Mouse (Mus musculus) lung, embryonic 15.5 days (tissue): ENCODE data around the gene Pitpnc1. TPM values are rescaled to one million over a fixed set of nuclear protein-coding genes. Genes with fewer than 3 reads are reported as not detected.

Experiments used
- ATAC-seq: fragments of 200-750 bp; cut with Nextera tagmentation; 2 replicates; pipeline ENCODE4 v1.8.0; 2017; ENCODE audit warnings: moderate number of reproducible peaks, borderline replicate concordance; ENCODE audit not compliant: low FRiP score, low TSS enrichment; ENCODE audit errors: extremely low read depth
- H3K27ac ChIP-seq: fragments of 300-500 bp; sonication (generic); 2 replicates; pipeline ENCODE4 v1.5.1; 2015; ENCODE audit warnings: moderate library complexity, mild to moderate bottlenecking, inconsistent platforms
- H3K27me3 ChIP-seq: fragments of 300-500 bp; sonication (generic); 2 replicates; pipeline ENCODE4 v1.6.1; 2015; ENCODE audit warnings: inconsistent platforms
- H3K36me3 ChIP-seq: fragments of 300-500 bp; sonication (generic); 2 replicates; pipeline ENCODE4 v1.6.1; 2015; ENCODE audit warnings: inconsistent platforms
- H3K4me1 ChIP-seq: fragments of 300-500 bp; sonication (generic); 2 replicates; pipeline ENCODE4 v1.6.1; 2015; ENCODE audit warnings: inconsistent platforms
- H3K4me2 ChIP-seq: fragments of 300-500 bp; sonication (generic); 2 replicates; pipeline ENCODE4 v1.6.1; 2015; ENCODE audit warnings: inconsistent platforms, mild to moderate bottlenecking, moderate library complexity
- H3K4me3 ChIP-seq: fragments of 300-500 bp; sonication (generic); 2 replicates; pipeline ENCODE4 v1.5.1; 2015; ENCODE audit warnings: mild to moderate bottlenecking, inconsistent platforms
- H3K9ac ChIP-seq: fragments of 300-500 bp; sonication (generic); 2 replicates; pipeline ENCODE4 v1.6.1; 2015; ENCODE audit warnings: inconsistent platforms
- H3K9me3 ChIP-seq: fragments of 300-500 bp; sonication (generic); 2 replicates; pipeline ENCODE4 v1.6.1; 2016; ENCODE audit warnings: inconsistent platforms
- WGBS: fragments of 180-500 bp; shearing (Covaris S2); methylation state at CpG from one replicate; pipeline ENCODE4 v1.1.7; 2015; 5-methylcytosine and 5-hydroxymethylcytosine counted together
- polyA plus RNA-seq: library from polyadenylated mRNA; unstranded; fragments of >200 nt; fragmentation: Nextera tagmentation; extraction: Ambion mirVana; gene quantifications from 2 replicates; pipeline ENCODE4 v1.2.1, GENCODE M21; 2015

The Pitpnc1 gene
- polyA plus RNA-seq, 1 experiment from 2014 or later: 16.7 TPM

- no peak overlapping the region for H3K4me3 ChIP-seq
- H3K27ac ChIP-seq: no peak overlapping the region
- H3K9ac ChIP-seq: no peak overlapping the region
- no peak overlapping the region for H3K4me2 ChIP-seq
- no peaks in the 10 kb centered on the region for H3K27me3 ChIP-seq
- H3K36me3 ChIP-seq: no peaks in the 10 kb centered on the region
- no peak for ATAC-seq
- WGBS: 92% methylated on average over 6 of the region's 6 CpGs
- peaks cover 16% of the 10 kb centered on the region for H3K4me1 ChIP-seq
- no peaks in the 10 kb centered on the region for H3K9me3 ChIP-seq
Observed at GRCm38 (mm10) chr11:107373569-107373968, 96.9 kb downstream of the Pitpnc1 start.

- peaks cover 16% of the 10 kb centered on the region for H3K4me1 ChIP-seq
- H3K4me3 ChIP-seq: no peak overlapping the region
- H3K9ac ChIP-seq: no peak overlapping the region
- ATAC-seq: no peak
- H3K27ac ChIP-seq: no peak overlapping the region
- H3K4me2 ChIP-seq: no peak overlapping the region
- no peaks in the 10 kb centered on the region for H3K36me3 ChIP-seq
- no peaks in the 10 kb centered on the region for H3K9me3 ChIP-seq
- WGBS: 91% methylated on average over 4 of the region's 4 CpGs
- H3K27me3 ChIP-seq: no peaks in the 10 kb centered on the region
Observed at GRCm38 (mm10) chr11:107373154-107373553, 97.3 kb downstream of the Pitpnc1 start.

- H3K9me3 ChIP-seq: no peaks in the 10 kb centered on the region
- no peak overlapping the region for H3K4me3 ChIP-seq
- no peak overlapping the region for H3K27ac ChIP-seq
- H3K9ac ChIP-seq: no peak overlapping the region
- 55% methylated on average over 7 of the region's 7 CpGs for whole genome bisulfite sequencing
- no peak for ATAC-seq
- H3K36me3 ChIP-seq: no peaks in the 10 kb centered on the region
- H3K4me1 ChIP-seq: peaks cover 16% of the 10 kb centered on the region
- no peaks in the 10 kb centered on the region for H3K27me3 ChIP-seq
- no peak overlapping the region for H3K4me2 ChIP-seq
Observed at GRCm38 (mm10) chr11:107372688-107373087, 97.8 kb downstream of the Pitpnc1 start.

- WGBS: 76% methylated on average over 3 of the region's 3 CpGs
- Histone ChIP-seq H3K36me3 (no peaks in the 10 kb centered on the region), H3K27me3 (no peaks in the 10 kb centered on the region), H3K4me1 (peaks cover 13% of the 10 kb centered on the region), H3K4me3 (no peak overlapping the region), H3K4me2 (no peak overlapping the region), H3K9ac (no peak overlapping the region), H3K27ac (no peak overlapping the region), H3K9me3 (no peaks in the 10 kb centered on the region)
- no peak for ATAC-seq
Observed at GRCm38 (mm10) chr11:107370476-107370875, 100.0 kb downstream of the Pitpnc1 start.

- H3K9me3 ChIP-seq: no peaks in the 10 kb centered on the region
- no peak overlapping the region for H3K27ac ChIP-seq
- WGBS: 88% methylated on average over 6 of the region's 6 CpGs
- H3K4me3 ChIP-seq: no peak overlapping the region
- no peak overlapping the region for H3K9ac ChIP-seq
- peaks cover 13% of the 10 kb centered on the region for H3K4me1 ChIP-seq
- H3K27me3 ChIP-seq: no peaks in the 10 kb centered on the region
- H3K4me2 ChIP-seq: no peak overlapping the region
- no peaks in the 10 kb centered on the region for H3K36me3 ChIP-seq
- no peak for ATAC-seq
Observed at GRCm38 (mm10) chr11:107369661-107370060, 100.8 kb downstream of the Pitpnc1 start.

GRCm38 (mm10) chr11:107365938-107366712 lies 104.4 kb downstream of the Pitpnc1 start:
- 48% methylated on average over 13 of the region's 13 CpGs for WGBS
- H3K9ac ChIP-seq: no peak overlapping the region
- H3K27ac ChIP-seq: no peak overlapping the region
- no peak overlapping the region for H3K4me3 ChIP-seq
- no peak for ATAC-seq
- no peaks in the 10 kb centered on the region for H3K9me3 ChIP-seq
- peak overlapping the region; percentile 20; the same call in 1 of the 2 replicates for H3K4me2 ChIP-seq
- no peaks in the 10 kb centered on the region for H3K36me3 ChIP-seq
- H3K4me1 ChIP-seq: peaks cover 13% of the 10 kb centered on the region
- H3K27me3 ChIP-seq: no peaks in the 10 kb centered on the region

- Histone ChIP-seq H3K9me3 (no peaks in the 10 kb centered on the region), H3K36me3 (no peaks in the 10 kb centered on the region)
- 66% methylated on average over 5 of the region's 5 CpGs for WGBS
Observed at GRCm38 (mm10) chr11:107358695-107359094, 111.8 kb downstream of the Pitpnc1 start.

GRCm38 (mm10) chr11:107356224-107356623 lies 114.3 kb downstream of the Pitpnc1 start:
- ATAC-seq: no peak
- Histone ChIP-seq H3K4me1 (peaks cover 18% of the 10 kb centered on the region; the same call in 1 of the 2 replicates), H3K4me2 (no peak overlapping the region), H3K27ac (no peak overlapping the region), H3K27me3 (no peaks in the 10 kb centered on the region), H3K4me3 (no peak overlapping the region), H3K9ac (no peak overlapping the region), H3K9me3 (no peaks in the 10 kb centered on the region), H3K36me3 (no peaks in the 10 kb centered on the region)
- 79% methylated on average over 7 of the region's 7 CpGs for WGBS

More at GRCm38 (mm10) chr11:107358695-107359094, 111.8 kb downstream of the Pitpnc1 start:
- no peak overlapping the region for H3K9ac ChIP-seq
- no peak for ATAC-seq
- H3K4me1 ChIP-seq: peaks cover 18% of the 10 kb centered on the region; the same call in 1 of the 2 replicates
- H3K27ac ChIP-seq: peak overlapping the region; percentile 13; the same call in 1 of the 2 replicates
- H3K27me3 ChIP-seq: no peaks in the 10 kb centered on the region
- H3K4me2 ChIP-seq: no peak overlapping the region
- H3K4me3 ChIP-seq: no peak overlapping the region

- Histone ChIP-seq H3K4me1 (peaks cover 18% of the 10 kb centered on the region; the same call in 1 of the 2 replicates), H3K9me3 (no peaks in the 10 kb centered on the region), H3K36me3 (no peaks in the 10 kb centered on the region), H3K4me2 (no peak overlapping the region), H3K27me3 (no peaks in the 10 kb centered on the region), H3K9ac (no peak overlapping the region), H3K4me3 (no peak overlapping the region), H3K27ac (no peak overlapping the region)
- 53% methylated on average over 3 of the region's 3 CpGs for WGBS
- ATAC-seq: no peak
Observed at GRCm38 (mm10) chr11:107355526-107355925, 115.0 kb downstream of the Pitpnc1 start.

- H3K9ac ChIP-seq: no peak overlapping the region
- H3K4me3 ChIP-seq: no peak overlapping the region
- no peaks in the 10 kb centered on the region for H3K27me3 ChIP-seq
- H3K27ac ChIP-seq: 0 out of 2 replicates have a peak overlapping the region, but pooled peaks have one; percentile 43
- H3K4me1 ChIP-seq: peaks cover 18% of the 10 kb centered on the region; the same call in 1 of the 2 replicates
- no peaks in the 10 kb centered on the region for H3K9me3 ChIP-seq
- no peak overlapping the region for H3K4me2 ChIP-seq
- WGBS: 72% methylated on average over 8 of the region's 8 CpGs
- no peaks in the 10 kb centered on the region for H3K36me3 ChIP-seq
- ATAC-seq: no peak
Observed at GRCm38 (mm10) chr11:107354499-107355143, 115.9 kb downstream of the Pitpnc1 start.

GRCm38 (mm10) chr11:107352596-107352995 lies 117.9 kb downstream of the Pitpnc1 start:
- Histone ChIP-seq H3K9me3 (no peaks in the 10 kb centered on the region), H3K9ac (no peak overlapping the region), H3K4me3 (no peak overlapping the region), H3K27ac (no peak overlapping the region), H3K4me1 (peaks cover 13% of the 10 kb centered on the region; the same call in 1 of the 2 replicates), H3K27me3 (no peaks in the 10 kb centered on the region), H3K36me3 (no peaks in the 10 kb centered on the region), H3K4me2 (no peak overlapping the region)
- 48% methylated on average over 7 of the region's 7 CpGs for WGBS
- ATAC-seq: no peak

- Histone ChIP-seq H3K9me3 (no peaks in the 10 kb centered on the region), H3K27me3 (no peaks in the 10 kb centered on the region), H3K9ac (no peak overlapping the region), H3K27ac (no peak overlapping the region), H3K4me3 (no peak overlapping the region), H3K4me2 (no peak overlapping the region), H3K36me3 (no peaks in the 10 kb centered on the region), H3K4me1 (peaks cover 9% of the 10 kb centered on the region; the same call in 1 of the 2 replicates)
- WGBS: 90% methylated on average over 7 of the region's 7 CpGs
- ATAC-seq: no peak
Observed at GRCm38 (mm10) chr11:107349756-107350155, 120.7 kb downstream of the Pitpnc1 start.
